ENCODE assay signal across 7 mouse cellular contexts in genomic region chr6:108829386-108830370, GRCm38 (mm10). TPM values are rescaled to one million over a fixed set of nuclear protein-coding genes. Genes with fewer than 3 reads are reported as not detected.
DNase-seq lines count a peak whose midpoint lies in the region; ATAC-seq and TF ChIP-seq lines count a peak whose summit lies in the region.

No protein-coding gene starts in this region.

- TF ChIP-seq CTCF in E14TG2a.4 (conservative IDR thresholded peaks at IDR 0.05; ENCODE audit: low read length), result no peak

- H3K9me3 ChIP-seq in E14TG2a.4 (ENCODE audit: low read length), result no peaks in the 10 kb centered on the region
- H3K9me3 ChIP-seq in forebrain, embryonic 10.5 days, result no peaks in the 10 kb centered on the region
- H3K9me3 ChIP-seq in limb, embryonic 12.5 days, result no peaks in the 10 kb centered on the region
- no peaks in the 10 kb centered on the region for H3K9me3 ChIP-seq in midbrain, embryonic 13.5 days

- H3K36me3 ChIP-seq in E14TG2a.4 (ENCODE audit: insufficient read depth, low read length), result peaks cover 16% of the 10 kb centered on the region
- H3K36me3 ChIP-seq in forebrain, embryonic 10.5 days (replicated peaks), result peaks cover 4% of the 10 kb centered on the region; the same call in 1 of the 2 replicates
- no peaks in the 10 kb centered on the region; the same call in 1 of the 2 replicates for H3K36me3 ChIP-seq in limb, embryonic 12.5 days
- H3K36me3 ChIP-seq in midbrain, embryonic 13.5 days, result no peaks in the 10 kb centered on the region

- peaks cover 11% of the 10 kb centered on the region for H3K27me3 ChIP-seq in E14TG2a.4 (ENCODE audit: insufficient read depth, low read length)
- no peaks in the 10 kb centered on the region for H3K27me3 ChIP-seq in forebrain, embryonic 10.5 days (ENCODE audit: poor library complexity, severe bottlenecking)
- H3K27me3 ChIP-seq in limb, embryonic 12.5 days, result no peaks in the 10 kb centered on the region
- H3K27me3 ChIP-seq in midbrain, embryonic 13.5 days, result no peaks in the 10 kb centered on the region

- peak overlapping the region; percentile 95 for H3K27ac ChIP-seq in forebrain, embryonic 10.5 days
- H3K27ac ChIP-seq in limb, embryonic 12.5 days, result no peak overlapping the region
- H3K27ac ChIP-seq in midbrain, embryonic 13.5 days, result no peak overlapping the region

- no peak for ATAC-seq in limb, embryonic 12.5 days (ENCODE audit: insufficient number of reproducible peaks, insufficient read depth, low FRiP score, low TSS enrichment, low read depth)
- no peak for ATAC-seq in midbrain, embryonic 13.5 days

- peak overlapping the region; percentile 97 for H3K4me3 ChIP-seq in E14TG2a.4 (replicated peaks; ENCODE audit: low read length)
- H3K4me3 ChIP-seq in forebrain, embryonic 10.5 days, result peak overlapping the region; percentile 92
- H3K4me3 ChIP-seq in limb, embryonic 12.5 days (replicated peaks), result peak overlapping the region; percentile 84
- peak overlapping the region; percentile 89 for H3K4me3 ChIP-seq in midbrain, embryonic 13.5 days (replicated peaks)

- H3K9ac ChIP-seq in limb, embryonic 12.5 days (replicated peaks), result peak overlapping the region; percentile 83
- H3K9ac ChIP-seq in midbrain, embryonic 13.5 days (replicated peaks), result peak overlapping the region; percentile 88

- peak; percentile 22 to 35 for DNase-seq in adrenal gland, adult 18-20 months (ENCODE audit: low spot score in 2 of 2)
- DNase-seq in forebrain, embryonic 10.5 days (ENCODE audit: extremely low spot score, low spot score), result peak; percentile 18
- DNase-seq in heart, postnatal 4 days, result peak; percentile 18
- DNase-seq in frontal cortex, postnatal 36 days (ENCODE audit: low spot score in 2 of 2), result no peak

- peak overlapping the region; percentile 78 for H3K4me2 ChIP-seq in limb, embryonic 12.5 days
- H3K4me2 ChIP-seq in midbrain, embryonic 13.5 days (replicated peaks), result peak overlapping the region; percentile 82

- 32% methylated on average over 22 of the region's 22 CpGs for WGBS in forebrain, embryonic 10.5 days
- WGBS in limb, embryonic 12.5 days, result 20% methylated on average over 22 of the region's 22 CpGs
- WGBS in midbrain, embryonic 13.5 days, result 30% methylated on average over 22 of the region's 22 CpGs

- peaks cover 25% of the 10 kb centered on the region for H3K4me1 ChIP-seq in E14TG2a.4 (replicated peaks; ENCODE audit: low read depth, low read length)
- H3K4me1 ChIP-seq in forebrain, embryonic 10.5 days, result peaks cover 36% of the 10 kb centered on the region
- peaks cover 19% of the 10 kb centered on the region for H3K4me1 ChIP-seq in limb, embryonic 12.5 days (replicated peaks)
- peaks cover 20% of the 10 kb centered on the region for H3K4me1 ChIP-seq in midbrain, embryonic 13.5 days (replicated peaks)

RNA-seq across cellular contexts. Expression of gene Edem1, which starts 1.2 kb away (rescaled TPM):
- total RNA-seq in adrenal gland, adult 18-20 months (2021), result 10 to 100 TPM; 45.3 to 49.3 TPM
- polyA plus RNA-seq in forebrain, embryonic 10.5 days (2016; fragmentation: Nextera tagmentation; extraction: Ambion mirVana), result 16.4 and 20.0 TPM in 2 replicates
- 10 to 100 TPM; 14.2 to 22.3 TPM for total RNA-seq in heart, postnatal 4 days (2021)
- polyA plus RNA-seq in limb, embryonic 12.5 days (2016; fragmentation: Nextera tagmentation; extraction: Ambion mirVana), result 20.1 and 21.6 TPM in 2 replicates
- polyA plus RNA-seq in midbrain, embryonic 13.5 days (2015; fragmentation: Nextera tagmentation; extraction: Ambion mirVana), result 5.0 and 6.6 TPM in 2 replicates

RNA-seq across cellular contexts. Expression of gene Arl8b, which starts 46.8 kb away (rescaled TPM):
- total RNA-seq in adrenal gland, adult 18-20 months (2021), result 100 to 1,000 TPM; 107 to 126 TPM
- polyA plus RNA-seq in forebrain, embryonic 10.5 days (2016; fragmentation: Nextera tagmentation; extraction: Ambion mirVana), result 62.6 and 64.6 TPM in 2 replicates
- 10 to 100 TPM; 77.8 to 79.9 TPM for total RNA-seq in heart, postnatal 4 days (2021)
- 54.1 and 60.1 TPM in 2 replicates for polyA plus RNA-seq in limb, embryonic 12.5 days (2016; fragmentation: Nextera tagmentation; extraction: Ambion mirVana)
- 82.3 and 83.5 TPM in 2 replicates for polyA plus RNA-seq in midbrain, embryonic 13.5 days (2015; fragmentation: Nextera tagmentation; extraction: Ambion mirVana)

Comparison
In these comparisons a context has a peak if more than half of its experiments do, and no peak if none do; other contexts are left out.
1. DNase-seq: peak in adrenal gland, adult 18-20 months (2 of 2), forebrain, embryonic 10.5 days (single experiment) and heart, postnatal 4 days (single experiment); none in frontal cortex, postnatal 36 days (0 of 2).
2. Peak in every context shown above with its lines, with median percentiles within 50 percentile points of each other: H3K4me3 ChIP-seq.